Mouse (Mus musculus): ENCODE data around the gene Nedd4.
A peak's percentile ranks its signal among the peaks of the same experiment; 100 is the strongest.
"Not testable (repeated sequence)": the region's sequence is repeated elsewhere in the genome, so short reads cannot be mapped to it uniquely, and the experiment has no call there.

The Nedd4 gene

DNA sequence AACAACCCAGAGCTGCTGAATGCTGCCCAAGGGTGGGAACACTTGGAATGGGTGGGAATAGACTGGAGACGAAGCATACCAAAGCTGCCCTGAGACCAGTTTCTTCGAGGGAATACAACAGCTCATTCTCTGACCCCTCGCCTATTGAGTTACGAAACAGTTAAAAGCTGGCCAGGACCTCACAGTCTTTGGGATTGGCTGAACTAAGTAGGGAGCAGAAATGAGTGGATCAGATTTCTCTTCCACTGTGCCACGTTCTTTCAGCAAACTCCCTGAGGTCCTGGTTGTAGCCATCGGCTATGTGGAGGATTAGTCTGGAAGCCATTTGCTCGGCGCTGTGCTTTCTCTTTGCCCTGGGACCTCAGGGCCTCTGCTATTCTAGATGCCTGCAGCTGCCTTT is 9.2 kb upstream of the Nedd4 start:
- peak; percentile 97 for DNase-seq (ENCODE audit: low spot score)

DNA sequence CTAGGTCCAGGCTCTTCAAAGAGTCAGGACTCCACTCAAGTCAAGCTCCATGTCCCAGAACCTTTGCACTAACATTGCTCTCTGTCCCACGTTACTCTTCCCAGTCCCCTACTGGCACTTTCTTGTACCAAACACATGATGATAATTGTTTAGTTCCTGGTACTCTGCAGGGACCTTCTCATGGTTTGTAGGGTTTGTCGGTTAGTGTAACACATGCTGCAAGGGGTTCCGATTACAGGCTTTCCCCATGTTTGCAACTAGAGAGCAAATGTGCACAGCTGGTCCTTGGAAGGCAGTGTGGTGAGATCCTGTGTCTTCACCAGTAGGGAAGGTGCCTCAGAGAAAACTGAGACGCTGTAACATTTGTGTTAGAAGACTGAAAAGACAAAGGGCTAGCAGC is 8.6 kb upstream of the Nedd4 start:
- DNase-seq (ENCODE audit: low spot score): peak; percentile 70

DNA sequence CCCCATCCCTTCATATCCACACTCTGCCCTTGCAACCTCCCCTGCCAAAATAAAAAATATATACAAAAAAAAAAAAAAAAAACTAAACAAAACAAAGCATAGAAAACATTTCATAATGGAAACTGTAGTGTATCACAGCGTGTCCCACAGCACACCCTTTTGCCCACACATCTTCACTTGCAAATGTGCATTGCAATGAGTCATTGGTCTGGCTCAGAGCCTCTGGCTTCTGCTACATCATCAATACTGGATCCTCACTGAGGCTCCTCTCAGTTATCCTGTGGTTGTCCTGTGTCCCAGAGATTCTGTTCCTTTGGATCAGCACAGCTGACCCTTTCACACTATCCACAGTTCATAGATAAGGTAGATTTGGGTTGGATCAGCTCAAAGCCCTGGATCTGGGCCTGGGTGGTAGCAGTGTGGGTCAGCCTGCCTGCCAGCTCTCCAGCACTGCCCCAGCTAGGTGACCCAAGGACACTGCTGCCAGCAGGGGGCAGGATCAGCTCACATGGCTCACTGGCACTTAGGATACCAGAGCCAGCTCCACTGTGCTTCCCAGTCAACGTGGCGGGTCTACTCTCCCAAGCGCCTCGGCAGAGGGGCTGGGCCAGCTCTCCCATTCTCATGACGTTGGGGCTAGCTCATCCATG is 7.4 kb upstream of the Nedd4 start:
- DNase-seq (ENCODE audit: low spot score): peak; percentile 75

DNA sequence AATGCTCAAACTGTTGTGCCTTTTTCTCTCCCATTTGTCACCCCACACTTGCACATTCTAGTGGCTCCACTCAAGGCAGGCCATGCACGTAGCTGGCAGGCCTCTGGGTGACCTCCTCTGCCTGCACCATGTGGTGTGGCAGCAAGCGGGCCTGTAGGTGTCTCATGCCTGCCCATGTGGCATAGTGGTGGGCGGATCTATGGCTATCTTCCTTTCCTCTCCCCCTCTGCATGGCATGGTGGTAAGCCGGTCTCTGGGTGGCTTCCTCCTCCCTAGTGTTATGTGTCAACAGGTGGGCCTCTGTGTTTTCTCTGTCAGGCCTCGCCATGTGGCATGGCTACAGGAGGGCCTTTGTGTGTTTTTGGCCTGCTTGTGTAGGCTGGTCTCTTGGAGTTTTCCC is 6.5 kb upstream of the Nedd4 start:
- no peak for DNase-seq (ENCODE audit: low spot score)

DNA sequence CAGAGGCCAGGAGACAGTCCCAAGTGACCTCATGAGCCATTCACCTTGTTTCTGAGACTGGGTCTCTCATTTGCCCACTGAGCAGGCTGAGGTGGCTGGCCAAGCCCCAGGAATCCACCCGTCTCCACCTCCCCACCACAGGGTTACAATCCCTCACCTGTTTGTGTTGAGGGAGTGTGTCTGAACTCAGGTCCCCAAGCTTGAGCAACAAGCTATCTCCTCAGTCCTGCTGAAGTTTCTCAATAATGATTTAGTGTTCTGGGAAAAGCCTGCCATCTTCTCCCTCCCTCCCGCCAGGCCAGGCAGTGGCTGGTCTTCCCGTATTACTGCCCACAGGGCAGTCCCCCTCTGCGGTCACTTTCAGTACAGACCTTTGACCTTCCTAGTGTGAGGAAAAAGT is 5.7 kb upstream of the Nedd4 start:
- no peak for DNase-seq (ENCODE audit: low spot score)

DNA sequence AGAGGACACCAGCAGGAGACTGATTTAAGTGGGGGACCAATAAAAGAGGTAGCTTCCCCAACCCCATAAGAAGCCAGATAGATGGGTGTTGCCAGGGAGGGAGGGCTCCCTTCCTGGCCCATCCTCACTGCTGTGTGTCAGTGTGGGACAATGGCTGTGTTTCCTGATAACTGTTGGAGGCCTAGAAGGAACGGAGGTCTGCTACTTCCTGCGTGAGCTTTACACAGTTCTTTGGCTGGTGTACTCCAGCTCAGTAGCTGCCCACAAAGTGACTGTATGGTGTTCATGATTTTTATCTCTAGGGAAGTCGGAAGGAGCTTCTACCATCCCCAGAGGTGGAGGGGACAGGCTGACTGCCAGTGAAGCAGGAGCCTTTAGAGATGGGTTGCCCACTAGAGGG is 5.2 kb upstream of the Nedd4 start:
- DNase-seq (ENCODE audit: low spot score): no peak

DNA sequence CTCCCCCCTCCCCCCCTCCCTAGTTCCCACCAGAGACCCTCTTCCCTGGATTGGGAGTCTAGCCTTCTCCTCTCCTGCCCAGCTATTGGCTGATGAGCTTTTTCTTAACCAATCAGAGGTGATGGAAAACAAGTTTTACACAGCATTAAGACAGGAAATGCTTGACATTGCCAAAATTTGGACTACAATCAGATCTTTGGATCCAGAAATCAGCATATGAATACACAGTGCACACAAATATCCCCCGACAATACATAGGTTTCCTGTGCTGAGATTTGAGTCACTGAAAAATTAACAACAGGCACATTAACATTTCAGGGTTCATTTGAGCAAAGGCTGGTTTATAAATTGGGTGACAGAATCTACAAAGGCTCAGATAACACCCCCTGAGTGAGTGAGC is 4.5 kb upstream of the Nedd4 start:
- DNase-seq (ENCODE audit: low spot score): no peak

DNA sequence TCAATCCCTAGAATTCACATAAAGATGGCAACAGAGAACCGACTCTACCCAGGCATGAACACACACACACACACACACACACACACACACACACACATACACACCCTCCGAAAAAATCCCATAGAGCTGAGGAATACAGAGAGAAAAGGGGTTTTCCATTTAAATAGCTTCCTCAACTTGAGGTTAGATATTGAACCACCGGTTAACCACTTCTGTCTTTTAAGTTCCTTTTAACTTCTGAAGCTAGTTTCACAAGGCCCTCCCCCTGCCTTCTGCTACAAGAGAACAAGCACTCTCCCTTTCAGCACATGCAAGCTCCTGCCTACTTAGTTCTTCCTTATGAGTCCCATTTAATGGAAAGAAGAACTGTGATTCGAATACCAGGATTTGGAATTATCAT is 2.0 kb upstream of the Nedd4 start:
- no peak for DNase-seq (ENCODE audit: low spot score)

DNA sequence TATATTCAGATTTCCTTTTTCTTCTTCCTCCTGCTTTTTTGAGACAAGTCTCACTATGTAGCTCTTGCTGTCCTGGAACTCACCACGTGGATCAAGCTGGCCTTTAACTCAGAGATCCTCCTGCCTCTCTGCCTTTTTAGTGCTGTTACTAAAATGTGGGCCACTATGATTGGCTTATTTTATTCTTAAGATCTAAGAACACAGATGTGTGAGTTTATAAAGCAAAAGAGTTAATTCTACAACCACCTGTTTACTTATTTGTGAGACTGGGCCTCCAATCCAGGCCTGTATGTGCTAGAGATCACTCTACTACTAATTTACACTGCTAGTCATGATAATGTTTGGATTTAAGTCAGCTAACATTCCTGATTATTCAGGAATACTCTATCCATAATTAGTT is 1.2 kb upstream of the Nedd4 start:
- no peak for DNase-seq (ENCODE audit: low spot score)

DNA sequence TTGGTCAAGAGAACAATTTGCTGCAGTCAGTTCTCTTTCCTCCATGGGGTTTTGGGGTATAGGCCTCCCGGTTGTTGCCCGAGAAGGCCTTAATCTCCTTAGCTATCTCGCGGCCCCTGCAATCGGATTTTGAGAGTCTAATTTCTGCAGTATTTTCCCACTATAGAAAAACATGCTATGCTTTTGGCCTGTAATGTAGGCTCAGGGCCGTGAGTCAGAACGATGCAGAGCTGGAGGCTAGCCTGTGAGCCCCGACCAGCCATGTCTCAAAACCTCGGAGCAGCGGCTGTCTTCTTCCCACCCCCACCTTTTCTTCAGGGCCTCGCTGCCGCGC is 618 bp upstream of the Nedd4 start:
- DNase-seq (ENCODE audit: low spot score): no peak

DNA sequence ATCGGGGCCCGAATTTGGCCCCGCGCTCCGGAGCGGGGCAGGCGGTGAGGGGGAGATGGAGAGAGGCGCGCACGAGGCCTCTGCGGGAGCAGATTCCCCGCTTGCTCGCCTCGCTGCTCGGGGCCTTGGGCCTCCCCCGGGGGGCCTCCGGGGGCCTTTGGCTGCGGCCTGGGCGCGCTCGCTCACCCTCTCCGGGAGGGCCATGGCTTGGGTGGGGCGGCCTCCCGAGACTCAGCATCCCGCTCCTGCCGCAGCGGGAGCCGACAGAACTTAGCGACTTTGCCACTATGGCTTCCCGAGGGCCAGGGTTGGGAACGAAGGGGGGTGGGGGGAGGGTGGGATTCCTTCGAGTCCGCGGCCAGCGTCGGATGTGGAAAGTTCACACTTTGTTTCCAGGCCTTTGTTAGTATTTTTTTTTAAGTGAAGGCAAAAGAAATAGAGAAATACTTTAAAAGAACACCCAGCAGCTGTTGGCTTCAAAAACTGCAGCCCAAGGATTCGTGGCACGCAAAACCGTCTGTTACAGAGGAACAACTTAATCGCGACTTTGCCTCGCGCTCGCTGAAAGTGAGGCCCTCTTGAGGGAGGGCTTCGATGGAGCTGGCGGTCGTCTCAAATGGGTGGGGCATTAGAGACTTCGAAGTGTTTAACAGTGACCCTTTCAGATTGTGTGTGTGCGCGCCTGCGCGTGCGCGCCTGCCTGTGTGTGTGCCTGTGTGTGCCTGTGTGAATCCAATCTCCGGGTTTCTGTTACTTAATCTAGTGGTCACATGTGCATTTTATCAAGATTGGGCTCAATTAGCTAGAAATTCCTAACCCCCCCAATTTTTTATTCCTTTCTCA is 766 bp downstream of the Nedd4 start:
- peak; percentile 83 for DNase-seq (ENCODE audit: low spot score)

DNA sequence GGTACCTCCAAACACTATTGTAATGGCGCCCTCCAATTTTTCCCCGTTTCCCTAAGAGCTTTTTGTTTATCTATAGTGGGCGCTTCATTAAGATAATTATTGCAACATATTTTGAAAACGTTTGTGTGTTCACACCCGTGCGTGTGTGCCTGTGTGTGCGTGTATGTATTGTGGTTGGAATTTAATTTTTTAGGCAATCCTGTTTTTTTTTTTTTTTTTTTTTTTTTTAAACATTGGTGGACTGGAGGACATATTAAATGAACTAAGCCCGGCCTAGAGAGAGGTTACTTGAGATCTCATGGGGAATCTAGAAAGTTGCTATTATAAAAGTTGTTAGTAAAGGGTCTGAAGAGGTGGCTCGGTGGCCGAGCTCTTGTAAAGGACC is 1.4 kb downstream of the Nedd4 start:
- DNase-seq (ENCODE audit: low spot score): no peak

DNA sequence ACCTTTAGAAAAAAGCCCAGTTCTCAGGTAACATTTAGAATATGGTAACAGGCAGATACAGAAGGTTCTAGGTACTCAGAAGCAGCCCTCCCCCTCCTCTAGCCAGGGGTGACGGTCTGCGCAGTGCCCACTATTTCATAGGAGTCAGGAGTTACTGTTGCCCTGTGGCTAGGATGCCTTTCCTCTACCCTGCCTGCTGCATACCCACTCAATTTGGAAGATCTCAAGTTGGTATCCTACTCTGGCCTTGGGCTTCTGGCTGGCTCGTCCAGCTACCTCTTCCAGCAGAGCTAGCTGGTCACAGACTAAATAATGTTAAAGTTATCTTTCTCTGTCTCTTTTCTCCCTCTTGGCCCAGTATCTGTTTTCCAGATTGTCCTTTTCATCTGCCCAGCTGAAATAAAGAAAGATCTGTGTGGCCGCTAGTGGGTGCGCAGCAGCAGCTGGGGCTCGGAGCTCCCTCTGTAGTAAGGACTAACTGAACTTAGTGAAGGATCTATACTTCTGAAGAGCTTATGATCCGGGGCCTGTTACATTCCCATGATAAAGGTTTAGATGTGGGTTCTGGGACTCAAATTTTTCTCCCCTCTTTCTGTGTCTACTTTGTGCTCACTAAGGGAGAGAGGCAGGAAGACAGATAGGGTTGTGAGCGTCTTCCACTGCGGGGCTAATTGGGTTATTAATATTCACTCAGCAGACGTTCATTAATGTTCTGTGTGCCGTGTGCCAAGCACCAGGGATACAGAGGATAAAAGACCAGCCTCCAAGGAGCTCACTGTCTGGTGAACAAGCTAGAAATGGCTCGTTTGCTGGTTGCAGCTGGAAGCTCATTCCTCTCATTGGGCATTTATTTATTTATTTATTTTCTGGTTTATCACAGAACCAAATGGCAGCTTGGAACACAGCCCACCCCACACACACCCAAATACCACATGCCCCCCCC is 2.5 kb downstream of the Nedd4 start:
- DNase-seq (ENCODE audit: low spot score): peak; percentile 59

DNA sequence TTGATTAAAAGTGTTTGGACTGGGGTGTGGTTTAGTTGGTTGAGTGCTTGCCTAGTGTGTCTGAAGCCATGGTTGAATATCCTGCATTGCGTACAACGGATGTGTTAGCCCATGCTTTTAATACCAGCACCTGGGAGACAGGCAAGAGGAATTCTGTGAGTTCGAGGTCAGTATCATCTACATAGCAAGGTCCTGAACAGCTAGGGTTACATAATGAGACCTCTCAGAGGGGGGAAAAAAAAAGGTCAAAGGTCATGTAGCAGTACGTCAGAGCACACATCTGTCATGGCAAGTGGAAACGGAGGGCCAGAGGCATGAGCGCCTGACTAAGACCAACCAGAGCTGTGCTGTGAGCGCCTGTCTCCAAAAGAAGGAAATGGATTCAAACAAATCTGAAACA is 3.4 kb downstream of the Nedd4 start:
- no peak for DNase-seq (ENCODE audit: low spot score)

DNA sequence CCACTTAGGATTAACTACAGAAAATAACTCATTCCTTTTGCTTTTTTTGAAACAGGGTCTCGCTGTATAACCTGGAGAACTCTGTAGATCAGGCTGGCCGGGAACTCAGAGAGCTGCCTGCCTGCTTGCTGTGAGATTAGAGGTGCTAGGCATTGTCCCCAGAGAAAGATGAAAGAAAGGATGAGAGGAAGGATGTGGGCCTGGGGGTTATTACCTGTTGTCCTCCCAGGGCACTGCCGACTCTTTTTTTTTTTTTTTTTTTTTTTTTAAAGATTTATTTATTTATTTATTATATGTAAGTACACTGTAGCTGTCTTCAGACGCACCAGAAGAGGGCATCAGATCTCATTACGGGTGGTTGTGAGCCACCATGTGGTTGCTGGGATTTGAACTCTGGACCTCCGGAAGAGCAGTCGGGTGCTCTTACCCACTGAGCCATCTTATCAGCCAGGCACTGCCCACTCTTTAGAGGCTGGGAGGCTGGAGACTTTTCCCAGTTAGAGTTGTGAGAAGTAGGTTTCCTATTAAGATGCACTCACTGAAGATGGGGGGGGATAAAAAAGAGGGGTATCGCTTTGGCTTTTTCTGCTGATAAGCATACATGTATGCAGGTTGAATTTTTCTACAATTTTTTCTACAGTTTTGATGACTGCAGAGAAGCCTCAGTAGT is 4.3 kb downstream of the Nedd4 start:
- not testable (repeated sequence) for DNase-seq (ENCODE audit: low spot score)

DNA sequence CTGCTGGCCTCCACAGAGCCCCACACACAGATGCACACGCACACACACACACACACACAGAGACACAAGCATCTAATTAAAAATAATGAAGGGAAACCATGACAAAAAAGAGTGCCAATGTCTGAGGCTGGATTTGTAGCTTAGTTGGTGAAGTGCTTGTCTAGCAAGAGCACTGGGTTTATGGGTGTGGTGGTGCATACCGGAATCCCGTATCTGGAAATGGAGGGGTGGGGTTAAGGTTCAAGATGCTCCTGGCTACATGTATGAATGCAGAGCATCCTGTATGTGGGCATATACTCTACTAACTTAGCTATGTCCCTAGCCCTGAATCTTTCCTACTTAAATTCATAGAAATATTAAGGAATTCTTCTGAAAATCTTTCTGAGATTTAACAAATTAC is 5.0 kb downstream of the Nedd4 start:
- no peak for DNase-seq (ENCODE audit: low spot score)

DNA sequence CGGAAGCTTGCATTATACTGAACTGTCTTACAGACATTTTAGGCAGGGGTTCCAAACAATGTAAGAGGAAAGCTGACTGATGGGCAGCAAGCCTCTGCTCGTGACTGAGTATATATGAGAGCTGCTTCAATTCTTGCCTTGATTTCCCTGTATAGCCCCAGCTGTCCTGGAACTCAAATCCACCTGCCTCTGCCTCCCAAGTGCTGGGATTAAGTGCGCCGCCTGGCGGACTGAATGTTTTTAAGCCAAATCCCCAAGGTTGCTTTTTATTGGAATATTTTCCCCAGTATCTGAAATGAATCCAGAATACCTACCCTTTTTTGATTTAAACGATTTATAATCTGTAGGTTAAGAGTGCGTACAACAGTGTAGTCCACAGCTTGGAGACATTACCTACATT is 7.2 kb downstream of the Nedd4 start:
- DNase-seq (ENCODE audit: low spot score): no peak

DNA sequence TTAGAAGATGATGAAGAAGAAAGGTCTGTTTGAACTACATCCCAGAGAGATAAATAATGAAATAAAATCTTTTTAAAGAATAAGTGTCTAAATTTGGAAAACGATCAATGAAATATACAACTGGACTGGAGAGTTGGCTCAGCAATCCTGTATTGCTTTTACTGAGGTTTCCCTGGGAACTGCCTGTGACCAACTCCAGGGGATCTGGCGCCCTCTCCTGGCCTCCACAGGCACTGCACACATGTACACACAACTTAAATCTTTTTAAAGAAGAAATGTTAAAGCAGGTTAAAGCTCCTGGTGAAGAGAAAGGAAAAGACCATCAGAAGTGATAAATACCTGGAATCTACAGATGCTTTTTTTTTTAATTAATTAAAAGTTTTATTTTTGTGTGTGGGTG is 10.2 kb downstream of the Nedd4 start:
- peak; percentile 81 for DNase-seq (ENCODE audit: low spot score)

DNA sequence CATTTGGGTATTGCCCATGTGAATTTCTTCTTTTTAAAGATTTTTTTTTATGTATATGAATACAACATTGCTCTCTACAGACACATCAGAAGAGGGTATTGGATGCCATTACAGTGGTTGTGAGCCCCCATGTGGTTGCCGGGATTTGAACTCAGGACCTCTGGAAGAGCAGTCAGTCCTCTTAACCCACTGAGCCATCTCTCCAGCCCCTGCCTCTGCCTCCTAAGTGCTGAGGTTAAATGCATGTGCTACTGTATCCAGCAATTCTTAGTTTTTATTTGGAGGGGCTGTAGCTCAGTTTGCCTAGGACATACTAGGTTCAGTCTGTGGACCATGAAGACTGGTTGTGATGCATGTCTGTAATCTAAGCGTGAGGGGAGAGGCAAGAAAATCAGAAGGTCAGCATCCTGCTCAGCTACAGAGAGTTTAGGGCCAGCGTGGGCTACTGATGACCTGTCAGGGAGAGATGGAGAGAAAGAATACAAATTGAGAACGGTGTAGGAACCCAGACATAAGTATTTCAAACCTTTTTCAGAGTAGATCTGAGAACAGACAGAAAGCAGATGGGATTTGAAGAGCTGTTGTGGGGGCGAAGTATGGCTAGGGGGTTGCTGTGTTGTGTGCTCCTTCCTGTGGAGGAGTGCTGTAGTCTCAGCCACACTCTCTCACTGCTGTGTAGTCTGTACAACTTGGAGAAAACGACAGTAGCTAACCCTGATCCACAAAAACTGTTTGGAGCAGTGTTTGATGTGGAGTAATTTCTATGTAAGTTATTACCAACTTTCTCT is 13.0 kb downstream of the Nedd4 start:
- DNase-seq (ENCODE audit: low spot score): no peak

DNA sequence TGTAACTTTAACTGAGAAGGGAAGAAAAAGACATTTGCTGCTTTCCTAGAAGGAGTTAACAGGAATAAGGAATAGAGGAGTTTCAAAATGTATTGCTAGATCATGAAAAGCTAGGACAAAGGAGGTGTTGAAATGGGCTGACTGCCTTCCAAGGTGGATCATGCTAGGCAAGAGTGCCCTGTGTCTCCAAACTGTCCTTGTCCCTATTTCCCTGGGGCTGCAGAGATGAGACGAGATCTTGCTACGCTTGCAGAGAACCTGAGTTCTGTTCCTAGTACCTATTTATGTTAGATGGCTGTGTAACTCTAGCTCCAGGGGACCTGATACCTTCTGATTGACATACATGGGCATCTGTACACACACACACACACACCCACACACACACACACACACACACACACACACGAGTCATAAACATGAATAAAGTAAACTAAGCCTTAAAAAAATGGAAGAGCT is 13.6 kb downstream of the Nedd4 start:
- DNase-seq (ENCODE audit: low spot score): peak; percentile 54

DNA sequence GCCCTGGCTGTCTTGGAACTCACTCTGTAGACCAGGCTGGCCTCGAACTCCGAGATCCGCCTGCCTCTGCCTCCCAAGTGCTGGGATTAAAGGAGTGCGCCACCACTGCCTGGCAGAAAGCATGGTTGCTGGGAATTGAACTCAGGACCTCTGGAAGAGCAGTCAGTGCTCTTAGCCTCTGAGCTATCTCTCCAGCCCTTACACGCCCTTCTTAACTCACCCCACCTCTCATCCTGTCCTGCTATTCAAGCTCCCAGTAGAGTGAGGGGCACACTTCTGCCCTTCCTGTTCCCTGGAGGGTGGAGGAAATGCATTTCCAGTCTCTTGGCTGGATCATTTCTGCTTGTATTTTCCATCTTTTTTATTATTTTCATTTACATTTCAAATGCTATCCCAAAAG is 15.5 kb downstream of the Nedd4 start:
- DNase-seq (ENCODE audit: low spot score): no peak

Data from adipocyte (in vitro differentiated cells).